Mouse (Mus musculus) kidney, adult 2 months (tissue): ENCODE results near the gene Sptbn1. TPM values are rescaled to one million over a fixed set of nuclear protein-coding genes. Genes with fewer than 3 reads are reported as not detected.
A peak's percentile ranks its signal among the peaks of the same experiment; 100 is the strongest.

Experiments used
- DNase-seq: peaks from one replicate; pipeline ENCODE4 v3.0.0; 2021
- H3K27ac ChIP-seq: fragments of 200-500 bp; 2 replicates; pipeline ENCODE4 v1.5.1; 2012; ENCODE audit warnings: low read depth, low read length, control low read depth, inconsistent platforms; ENCODE audit not compliant: insufficient read depth
- H3K27me3 ChIP-seq: fragments of 200-500 bp; replicated peaks from 2 replicates; pipeline ENCODE4 v1.6.1; 2012; ENCODE audit warnings: mild to moderate bottlenecking, moderate library complexity, low read length, inconsistent platforms; ENCODE audit not compliant: control insufficient read depth, insufficient read depth
- H3K36me3 ChIP-seq: fragments of 200-500 bp; 2 replicates; pipeline ENCODE4 v1.6.1; 2012; ENCODE audit warnings: mild to moderate bottlenecking, moderate library complexity, low read length, inconsistent platforms; ENCODE audit not compliant: control insufficient read depth, insufficient read depth
- H3K4me1 ChIP-seq: fragments of 200-500 bp; 2 replicates; pipeline ENCODE4 v1.6.1; 2011; ENCODE audit warnings: low read length; ENCODE audit not compliant: control insufficient read depth, insufficient read depth
- H3K4me3 ChIP-seq: fragments of 200-500 bp; 2 replicates; pipeline ENCODE4 v1.5.1; 2011; ENCODE audit warnings: mild to moderate bottlenecking, low read depth, low read length, control low read depth; ENCODE audit not compliant: insufficient read depth
- CTCF ChIP-seq: fragments of 200-500 bp; conservative IDR thresholded peaks from 2 replicates; pipeline ENCODE4 v1.5.1; 2011; ENCODE audit warnings: low read depth, mild to moderate bottlenecking, control low read depth, low read length, moderate library complexity, mixed read lengths; ENCODE audit not compliant: insufficient read depth, insufficient read length
- POLR2A ChIP-seq: fragments of 200-500 bp; IDR thresholded peaks from one replicate; pipeline ENCODE4 v1.6.1; 2011; ENCODE audit warnings: low read depth, low read length, control low read depth
- WGBS: fragments of 180-500 bp; shearing (Covaris S2); methylation state at CpG from one replicate; pipeline ENCODE4 v1.1.7; 2018; 5-methylcytosine and 5-hydroxymethylcytosine counted together
- polyA plus RNA-seq: library from polyadenylated mRNA; depleted of rRNA; stranded (reverse); fragments of >200 nt; gene quantifications from 2 replicates; pipeline ENCODE4 v1.2.3, GENCODE M21; 2012

Gene Sptbn1
- polyA plus RNA-seq, 1 experiment, result 140 TPM

GRCm38 (mm10) chr11:30161173-30161650, 106.8 kb downstream of the Sptbn1 start:
- no peak overlapping the region for H3K4me3 ChIP-seq
- peak overlapping the region; percentile 42; the same call in 1 of the 2 replicates for H3K27ac ChIP-seq
- H3K36me3 ChIP-seq, result peaks cover 2% of the 10 kb centered on the region; the same call in 1 of the 2 replicates
- 52% methylated on average over 6 of the region's 6 CpGs for WGBS
- peak; percentile 89 for DNase-seq
- TF ChIP-seq CTCF, result no peak
- TF ChIP-seq POLR2A, result no peak
- peaks cover 32% of the 10 kb centered on the region for H3K4me1 ChIP-seq
- H3K27me3 ChIP-seq, result no peaks in the 10 kb centered on the region

- Histone ChIP-seq H3K4me1 (peaks cover 36% of the 10 kb centered on the region), H3K27ac (no peak overlapping the region), H3K4me3 (no peak overlapping the region), H3K27me3 (no peaks in the 10 kb centered on the region), H3K36me3 (peaks cover 2% of the 10 kb centered on the region; the same call in 1 of the 2 replicates)
- WGBS, result 69% methylated on average over 4 of the region's 4 CpGs
- peak; percentile 29 for DNase-seq
- no peak for TF ChIP-seq CTCF
- no peak for TF ChIP-seq POLR2A
Measured at GRCm38 (mm10) chr11:30160625-30161172, 107.3 kb downstream of the Sptbn1 start.

- Histone ChIP-seq H3K4me1 (peaks cover 33% of the 10 kb centered on the region), H3K4me3 (no peak overlapping the region), H3K27ac (no peak overlapping the region), H3K36me3 (peaks cover 2% of the 10 kb centered on the region; the same call in 1 of the 2 replicates), H3K27me3 (no peaks in the 10 kb centered on the region)
- TF ChIP-seq CTCF (no peak), POLR2A (no peak)
- DNase-seq, result no peak
- 49% methylated on average over 4 of the region's 4 CpGs for WGBS
Measured at GRCm38 (mm10) chr11:30159545-30160255, 108.3 kb downstream of the Sptbn1 start.

- Histone ChIP-seq H3K27me3 (no peaks in the 10 kb centered on the region), H3K4me3 (no peak overlapping the region), H3K4me1 (peaks cover 29% of the 10 kb centered on the region), H3K36me3 (peaks cover 2% of the 10 kb centered on the region; the same call in 1 of the 2 replicates), H3K27ac (no peak overlapping the region)
- no peak for DNase-seq
- TF ChIP-seq POLR2A, result no peak
- no peak for TF ChIP-seq CTCF
- WGBS, result 53% methylated on average over 8 of the region's 8 CpGs
Measured at GRCm38 (mm10) chr11:30158028-30158700, 109.8 kb downstream of the Sptbn1 start.

- H3K4me1 ChIP-seq, result peaks cover 19% of the 10 kb centered on the region
Measured at GRCm38 (mm10) chr11:30155887-30156286, 112.1 kb downstream of the Sptbn1 start.

GRCm38 (mm10) chr11:30154980-30155379, 113.0 kb downstream of the Sptbn1 start:
- peaks cover 19% of the 10 kb centered on the region for H3K4me1 ChIP-seq
- H3K27ac ChIP-seq, result no peak overlapping the region
- WGBS, result 85% methylated on average over 2 of the region's 2 CpGs
- TF ChIP-seq POLR2A (no peak), CTCF (no peak)
- H3K4me3 ChIP-seq, result no peak overlapping the region
- no peaks in the 10 kb centered on the region for H3K27me3 ChIP-seq
- peaks cover 11% of the 10 kb centered on the region for H3K36me3 ChIP-seq
- DNase-seq, result no peak

More at GRCm38 (mm10) chr11:30155887-30156286, 112.1 kb downstream of the Sptbn1 start:
- Histone ChIP-seq H3K4me3 (no peak overlapping the region), H3K36me3 (peaks cover 7% of the 10 kb centered on the region), H3K27ac (no peak overlapping the region), H3K27me3 (no peaks in the 10 kb centered on the region)
- peak; percentile 28 for DNase-seq
- WGBS, result 27% methylated on average over 2 of the region's 2 CpGs
- no peak for TF ChIP-seq POLR2A
- TF ChIP-seq CTCF, result no peak
